Mouse (Mus musculus) T-cell, adult 2 months (primary cell): ENCODE measurements around the gene Skida1.

Experiments
- DNase-seq: peaks from one replicate; pipeline ENCODE4 v3.0.0; 2022; ENCODE audit warnings: low spot score

Gene Skida1

DNA sequence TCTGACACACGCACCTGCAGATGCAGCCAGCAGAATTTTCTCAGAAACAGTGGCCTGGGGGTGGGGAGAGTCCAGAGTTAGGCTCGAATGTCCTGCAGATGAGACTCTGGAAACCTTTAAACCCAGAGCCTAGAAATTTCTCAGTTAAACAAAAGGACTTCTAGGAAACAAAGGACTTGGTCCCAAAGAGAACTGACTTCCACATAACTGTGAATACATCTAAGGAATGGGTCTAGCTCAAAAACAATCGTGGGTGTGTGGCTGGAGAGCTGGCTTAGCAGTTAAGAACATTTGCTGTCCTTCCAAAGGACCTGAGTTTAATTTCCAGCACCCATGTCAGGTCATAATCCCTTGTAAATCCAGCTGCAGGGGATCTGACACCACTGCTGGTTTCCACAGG lies 33.3 kb downstream of the Skida1 start:
- no peak for DNase-seq

- DNase-seq: no peak
Measured at GRCm38 (mm10) chr2:18012866-18013265, 36.0 kb downstream of the Skida1 start.

GRCm38 (mm10) chr2:18011226-18011625 lies 37.6 kb downstream of the Skida1 start:
- DNase-seq: no peak

DNA sequence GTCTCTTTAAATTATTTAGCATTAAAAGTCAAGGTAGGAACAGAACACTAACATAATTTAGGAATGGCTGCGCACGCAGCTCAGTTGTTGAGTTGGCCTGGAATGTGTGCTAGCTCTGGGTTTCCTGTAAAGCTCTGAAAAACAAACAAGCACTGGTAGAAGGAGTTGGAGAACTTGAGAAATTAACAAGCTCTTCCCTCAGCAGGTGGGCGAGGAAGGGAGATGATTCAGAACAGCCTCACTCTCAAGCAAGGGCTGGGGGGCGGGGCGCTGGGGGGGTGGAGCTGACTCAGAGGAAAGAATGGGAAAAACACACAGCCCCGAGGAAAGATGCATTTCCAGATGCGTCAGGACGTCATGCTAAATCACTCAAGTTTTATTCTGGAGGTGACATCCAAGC lies 43.7 kb downstream of the Skida1 start:
- DNase-seq: no peak

DNA sequence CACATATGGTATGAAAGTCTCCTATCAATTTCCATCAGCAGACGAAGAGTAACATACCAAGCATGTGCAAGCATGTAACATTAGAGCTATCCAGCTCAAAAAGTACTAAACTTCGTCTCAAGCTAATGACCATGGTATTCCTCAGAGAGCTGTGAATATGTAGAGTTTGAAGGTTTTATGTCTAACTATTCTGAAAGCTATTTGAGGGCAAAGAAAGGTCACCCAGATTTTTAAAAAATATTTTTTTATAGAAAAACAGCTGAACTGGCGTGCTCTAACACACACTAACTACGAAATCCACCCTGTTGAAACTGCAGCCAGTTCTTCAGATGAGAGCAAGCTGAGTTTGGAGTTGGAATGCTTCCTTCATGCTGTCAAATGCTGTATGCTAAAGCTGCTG lies 44.6 kb downstream of the Skida1 start:
- DNase-seq: no peak

DNA sequence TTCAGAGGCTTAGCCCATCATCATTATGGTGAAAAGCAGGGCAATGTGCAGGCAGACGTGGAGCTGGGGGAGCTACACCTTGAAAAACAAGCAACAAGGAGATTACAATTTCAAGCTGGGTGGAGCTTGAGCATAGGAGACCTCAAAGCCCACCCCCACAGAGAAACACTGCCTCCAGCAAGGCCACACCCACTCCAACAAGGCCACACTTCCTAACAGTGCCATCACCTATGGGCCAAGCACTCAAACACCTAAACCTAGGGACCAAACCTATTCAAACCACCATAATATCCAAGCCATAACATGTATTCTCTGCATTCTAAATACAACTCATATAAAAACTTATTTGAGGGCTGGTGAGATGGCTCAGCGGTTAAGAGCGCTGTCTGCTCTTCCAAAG lies 46.5 kb downstream of the Skida1 start:
- no peak for DNase-seq

GRCm38 (mm10) chr2:17996858-17997257 lies 52.0 kb downstream of the Skida1 start, which contains the start of gene H2al2a:
H2al2a (minus strand) TSS chr2:17996958.
- no peak for DNase-seq
